Mouse (Mus musculus) spleen, postnatal 10 days (tissue): ENCODE results near the gene Slc36a3.

Experiments used
- DNase-seq, 2 experiments: peaks; one replicate each; pipeline ENCODE4 v3.0.0; 2021 to 2022; ENCODE audit warnings: low spot score in 2 of 2

Gene Slc36a3

DNA sequence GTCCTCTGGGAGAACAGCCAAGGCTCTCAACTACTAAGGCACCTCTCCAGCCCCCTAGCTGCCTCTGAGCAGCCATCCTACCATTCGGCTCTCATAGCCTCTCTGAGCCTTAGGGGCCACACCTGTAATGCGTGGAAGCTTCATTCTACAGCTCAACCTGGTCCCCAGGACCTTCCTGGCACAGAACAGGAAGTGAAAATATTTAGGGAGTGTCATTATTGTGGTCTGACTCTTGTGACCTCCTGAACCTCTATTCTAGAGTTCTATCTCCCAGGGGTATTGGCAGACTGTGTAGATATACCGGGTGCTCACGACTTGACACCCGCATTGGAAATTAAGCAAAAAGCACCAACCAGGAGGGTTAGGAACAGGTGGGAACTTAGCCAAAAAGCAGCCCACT, 75.3 kb downstream of the Slc36a3 start:
- no peak for DNase-seq

DNA sequence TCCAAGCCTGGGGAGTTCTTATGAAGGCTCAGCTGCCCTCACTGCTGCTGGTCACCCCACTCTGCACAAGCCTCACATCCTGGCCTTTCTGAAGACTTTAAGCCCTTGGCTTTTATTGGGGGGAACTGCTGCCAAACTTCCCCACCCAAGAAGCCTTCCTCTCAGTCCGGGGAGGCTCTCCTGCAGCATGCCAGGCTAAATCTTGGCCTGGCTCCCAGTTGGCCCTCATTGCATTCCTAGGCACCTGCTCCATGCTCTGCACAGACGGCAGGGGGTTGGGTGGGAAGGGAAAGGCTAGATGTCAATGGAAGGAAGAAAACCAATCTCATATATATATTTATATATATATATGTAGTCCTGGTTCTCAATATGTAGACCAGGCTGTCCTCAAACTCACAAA, 75.9 kb downstream of the Slc36a3 start:
- DNase-seq, result no peak
